Mouse (Mus musculus): ENCODE data around the gene Cntnap2. TPM values are rescaled to one million over a fixed set of nuclear protein-coding genes. Genes with fewer than 3 reads are reported as not detected.
A peak's percentile ranks its signal among the peaks of the same experiment; 100 is the strongest.

The Cntnap2 gene
- polyA plus RNA-seq, 1 experiment from 2014 or later = 54.5 TPM

GRCm38 (mm10) chr6:45205039-45205438, 145.9 kb downstream of the Cntnap2 start:
- Histone ChIP-seq H3K27me3 (ENCODE audit: control insufficient read depth, insufficient read depth, low read length) (no peaks in the 10 kb centered on the region), H3K36me3 (ENCODE audit: control insufficient read depth, insufficient read depth, low read length) (no peaks in the 10 kb centered on the region), H3K9ac (replicated peaks; ENCODE audit: low read length) (no peak overlapping the region), H3K4me1 (ENCODE audit: control insufficient read depth, insufficient read depth, low read length) (no peaks in the 10 kb centered on the region), H3K4me3 (replicated peaks; ENCODE audit: low read depth, low read length) (no peak overlapping the region), H3K9me3 (ENCODE audit: control insufficient read depth, low read length) (no peaks in the 10 kb centered on the region), H3K27ac (replicated peaks; ENCODE audit: low read depth, low read length) (no peak overlapping the region), H3K4me2 (ENCODE audit: low read length) (no peak overlapping the region)
- DNase-seq (no peak), ATAC-seq (ENCODE audit: low FRiP score, low TSS enrichment) (no peak)
- WGBS = 82% methylated on average over 2 of the region's 2 CpGs

GRCm38 (mm10) chr6:45214330-45214729, 155.2 kb downstream of the Cntnap2 start:
- peak; percentile 21 for DNase-seq
- no peak for ATAC-seq (ENCODE audit: low FRiP score, low TSS enrichment)
- Histone ChIP-seq H3K36me3 (ENCODE audit: control insufficient read depth, insufficient read depth, low read length) (no peaks in the 10 kb centered on the region), H3K9me3 (ENCODE audit: control insufficient read depth, low read length) (no peaks in the 10 kb centered on the region), H3K27me3 (ENCODE audit: control insufficient read depth, insufficient read depth, low read length) (no peaks in the 10 kb centered on the region), H3K4me3 (replicated peaks; ENCODE audit: low read depth, low read length) (no peak overlapping the region), H3K9ac (replicated peaks; ENCODE audit: low read length) (no peak overlapping the region), H3K4me1 (ENCODE audit: control insufficient read depth, insufficient read depth, low read length) (no peaks in the 10 kb centered on the region), H3K4me2 (ENCODE audit: low read length) (no peak overlapping the region), H3K27ac (replicated peaks; ENCODE audit: low read depth, low read length) (no peak overlapping the region)
- WGBS = 30% methylated on average over 1 of the region's 1 CpGs

GRCm38 (mm10) chr6:45229002-45229401, 169.8 kb downstream of the Cntnap2 start:
- Histone ChIP-seq H3K27ac (replicated peaks; ENCODE audit: low read depth, low read length) (no peak overlapping the region), H3K4me1 (ENCODE audit: control insufficient read depth, insufficient read depth, low read length) (no peaks in the 10 kb centered on the region), H3K4me3 (replicated peaks; ENCODE audit: low read depth, low read length) (no peak overlapping the region), H3K9ac (replicated peaks; ENCODE audit: low read length) (no peak overlapping the region), H3K27me3 (ENCODE audit: control insufficient read depth, insufficient read depth, low read length) (no peaks in the 10 kb centered on the region), H3K9me3 (ENCODE audit: control insufficient read depth, low read length) (no peaks in the 10 kb centered on the region), H3K4me2 (ENCODE audit: low read length) (no peak overlapping the region), H3K36me3 (ENCODE audit: control insufficient read depth, insufficient read depth, low read length) (no peaks in the 10 kb centered on the region)
- 85% methylated on average over 1 of the region's 1 CpGs for WGBS
- no peak for DNase-seq
- ATAC-seq (ENCODE audit: low FRiP score, low TSS enrichment) = no peak

- Histone ChIP-seq H3K9me3 (ENCODE audit: control insufficient read depth, low read length) (no peaks in the 10 kb centered on the region), H3K4me3 (replicated peaks; ENCODE audit: low read depth, low read length) (no peak overlapping the region), H3K27me3 (ENCODE audit: control insufficient read depth, insufficient read depth, low read length) (no peaks in the 10 kb centered on the region), H3K36me3 (ENCODE audit: control insufficient read depth, insufficient read depth, low read length) (no peaks in the 10 kb centered on the region), H3K9ac (replicated peaks; ENCODE audit: low read length) (no peak overlapping the region), H3K27ac (replicated peaks; ENCODE audit: low read depth, low read length) (no peak overlapping the region), H3K4me2 (ENCODE audit: low read length) (no peak overlapping the region), H3K4me1 (ENCODE audit: control insufficient read depth, insufficient read depth, low read length) (no peaks in the 10 kb centered on the region)
- 79% methylated on average over 3 of the region's 3 CpGs for WGBS
- no peak for DNase-seq
- ATAC-seq (ENCODE audit: low FRiP score, low TSS enrichment) = no peak
Measured at GRCm38 (mm10) chr6:45232571-45232970, 173.4 kb downstream of the Cntnap2 start.

GRCm38 (mm10) chr6:45236531-45236930, 177.4 kb downstream of the Cntnap2 start:
- Histone ChIP-seq H3K4me3 (replicated peaks; ENCODE audit: low read depth, low read length) (no peak overlapping the region), H3K4me1 (ENCODE audit: control insufficient read depth, insufficient read depth, low read length) (no peaks in the 10 kb centered on the region), H3K9me3 (ENCODE audit: control insufficient read depth, low read length) (no peaks in the 10 kb centered on the region), H3K36me3 (ENCODE audit: control insufficient read depth, insufficient read depth, low read length) (no peaks in the 10 kb centered on the region), H3K9ac (replicated peaks; ENCODE audit: low read length) (no peak overlapping the region), H3K27me3 (ENCODE audit: control insufficient read depth, insufficient read depth, low read length) (no peaks in the 10 kb centered on the region), H3K4me2 (ENCODE audit: low read length) (no peak overlapping the region), H3K27ac (replicated peaks; ENCODE audit: low read depth, low read length) (no peak overlapping the region)
- whole genome bisulfite sequencing = 83% methylated on average over 4 of the region's 4 CpGs
- ATAC-seq (ENCODE audit: low FRiP score, low TSS enrichment) (no peak), DNase-seq (no peak)

- Histone ChIP-seq H3K27me3 (ENCODE audit: control insufficient read depth, insufficient read depth, low read length) (no peaks in the 10 kb centered on the region), H3K9me3 (ENCODE audit: control insufficient read depth, low read length) (no peaks in the 10 kb centered on the region), H3K4me2 (ENCODE audit: low read length) (no peak overlapping the region), H3K4me3 (replicated peaks; ENCODE audit: low read depth, low read length) (no peak overlapping the region), H3K4me1 (ENCODE audit: control insufficient read depth, insufficient read depth, low read length) (no peaks in the 10 kb centered on the region), H3K9ac (replicated peaks; ENCODE audit: low read length) (no peak overlapping the region), H3K27ac (replicated peaks; ENCODE audit: low read depth, low read length) (no peak overlapping the region), H3K36me3 (ENCODE audit: control insufficient read depth, insufficient read depth, low read length) (no peaks in the 10 kb centered on the region)
- ATAC-seq (ENCODE audit: low FRiP score, low TSS enrichment) = no peak
- DNase-seq = peak; percentile 22
Measured at GRCm38 (mm10) chr6:45238117-45238516, 179.0 kb downstream of the Cntnap2 start.

GRCm38 (mm10) chr6:45241218-45241617, 182.1 kb downstream of the Cntnap2 start:
- WGBS = 95% methylated on average over 1 of the region's 1 CpGs
- DNase-seq (no peak), ATAC-seq (ENCODE audit: low FRiP score, low TSS enrichment) (no peak)
- Histone ChIP-seq H3K4me1 (ENCODE audit: control insufficient read depth, insufficient read depth, low read length) (no peaks in the 10 kb centered on the region), H3K36me3 (ENCODE audit: control insufficient read depth, insufficient read depth, low read length) (no peaks in the 10 kb centered on the region), H3K27me3 (ENCODE audit: control insufficient read depth, insufficient read depth, low read length) (no peaks in the 10 kb centered on the region), H3K4me2 (ENCODE audit: low read length) (no peak overlapping the region), H3K4me3 (replicated peaks; ENCODE audit: low read depth, low read length) (no peak overlapping the region), H3K27ac (replicated peaks; ENCODE audit: low read depth, low read length) (no peak overlapping the region), H3K9ac (replicated peaks; ENCODE audit: low read length) (no peak overlapping the region), H3K9me3 (ENCODE audit: control insufficient read depth, low read length) (no peaks in the 10 kb centered on the region)

GRCm38 (mm10) chr6:45244680-45245079, 185.5 kb downstream of the Cntnap2 start:
- Histone ChIP-seq H3K36me3 (ENCODE audit: control insufficient read depth, insufficient read depth, low read length) (no peaks in the 10 kb centered on the region), H3K27me3 (ENCODE audit: control insufficient read depth, insufficient read depth, low read length) (no peaks in the 10 kb centered on the region), H3K9ac (replicated peaks; ENCODE audit: low read length) (no peak overlapping the region), H3K4me1 (ENCODE audit: control insufficient read depth, insufficient read depth, low read length) (no peaks in the 10 kb centered on the region), H3K4me3 (replicated peaks; ENCODE audit: low read depth, low read length) (no peak overlapping the region), H3K27ac (replicated peaks; ENCODE audit: low read depth, low read length) (no peak overlapping the region), H3K4me2 (ENCODE audit: low read length) (no peak overlapping the region), H3K9me3 (ENCODE audit: control insufficient read depth, low read length) (no peaks in the 10 kb centered on the region)
- 49% methylated on average over 1 of the region's 1 CpGs for WGBS
- DNase-seq = no peak
- ATAC-seq (ENCODE audit: low FRiP score, low TSS enrichment) = no peak

- 86% methylated on average over 1 of the region's 1 CpGs for WGBS
- Histone ChIP-seq H3K36me3 (ENCODE audit: control insufficient read depth, insufficient read depth, low read length) (no peaks in the 10 kb centered on the region), H3K27ac (replicated peaks; ENCODE audit: low read depth, low read length) (no peak overlapping the region), H3K4me2 (ENCODE audit: low read length) (no peak overlapping the region), H3K9me3 (ENCODE audit: control insufficient read depth, low read length) (no peaks in the 10 kb centered on the region), H3K4me3 (replicated peaks; ENCODE audit: low read depth, low read length) (no peak overlapping the region), H3K27me3 (ENCODE audit: control insufficient read depth, insufficient read depth, low read length) (no peaks in the 10 kb centered on the region), H3K4me1 (ENCODE audit: control insufficient read depth, insufficient read depth, low read length) (no peaks in the 10 kb centered on the region), H3K9ac (replicated peaks; ENCODE audit: low read length) (no peak overlapping the region)
- DNase-seq (no peak), ATAC-seq (ENCODE audit: low FRiP score, low TSS enrichment) (no peak)
Measured at GRCm38 (mm10) chr6:45258047-45258446, 198.9 kb downstream of the Cntnap2 start.

Measured in midbrain, embryonic 14.5 days (tissue).